Mouse (Mus musculus) lung, embryonic 14.5 days (tissue): ENCODE results near the gene Anapc15. TPM values are rescaled to one million over a fixed set of nuclear protein-coding genes. Genes with fewer than 3 reads are reported as not detected.
A peak's percentile ranks its signal among the peaks of the same experiment; 100 is the strongest.

ENCODE experiments used
- ATAC-seq: fragments of 200-750 bp; cut with Nextera tagmentation; 2 replicates; pipeline ENCODE4 v1.8.0; 2017; ENCODE audit warnings: mild to moderate bottlenecking, moderate TSS enrichment, moderate library complexity; ENCODE audit not compliant: insufficient read depth
- DNase-seq: peaks from one replicate; pipeline ENCODE4 v3.0.0-alpha.2; 2015
- H3K27ac ChIP-seq: fragments of 300-500 bp; sonication (generic); 2 replicates; pipeline ENCODE4 v1.5.1; 2014; ENCODE audit warnings: low read depth, mild to moderate bottlenecking, moderate library complexity
- H3K27me3 ChIP-seq: fragments of 300-500 bp; sonication (generic); 2 replicates; pipeline ENCODE4 v1.6.1; 2014; ENCODE audit warnings: low read length, control low read depth; ENCODE audit not compliant: insufficient read depth
- H3K36me3 ChIP-seq: fragments of 300-500 bp; sonication (generic); 2 replicates; pipeline ENCODE4 v1.6.1; 2014; ENCODE audit warnings: control low read depth; ENCODE audit not compliant: insufficient read depth
- H3K4me1 ChIP-seq: fragments of 300-500 bp; sonication (generic); 2 replicates; pipeline ENCODE4 v1.6.1; 2014; ENCODE audit warnings: antibody characterized with exemption, control low read depth; ENCODE audit not compliant: insufficient read depth
- H3K4me2 ChIP-seq: fragments of 300-500 bp; sonication (generic); 2 replicates; pipeline ENCODE4 v1.6.1; 2014; ENCODE audit warnings: mild to moderate bottlenecking
- H3K4me3 ChIP-seq: fragments of 300-500 bp; sonication (generic); 2 replicates; pipeline ENCODE4 v1.5.1; 2014; ENCODE audit warnings: low read depth, low read length
- H3K9ac ChIP-seq: fragments of 300-500 bp; sonication (generic); 2 replicates; pipeline ENCODE4 v1.6.1; 2014
- H3K9me3 ChIP-seq: fragments of 300-500 bp; sonication (generic); 2 replicates; pipeline ENCODE4 v1.6.1; 2016; ENCODE audit warnings: low read depth, low read length, control low read depth
- CTCF ChIP-seq: IDR thresholded peaks from 2 replicates; pipeline ENCODE4 v1.5.1; 2016; ENCODE audit warnings: antibody characterized with exemption, low read depth
- WGBS: fragments of 180-500 bp; shearing (Covaris S2); extraction: QIAGEN DNeasy Blood & Tissue Kit; methylation state at CpG from one replicate; pipeline ENCODE4 v1.1.7; 2014; 5-methylcytosine and 5-hydroxymethylcytosine counted together
- polyA plus RNA-seq: library from polyadenylated mRNA; unstranded; fragments of >200 nt; fragmentation: Nextera tagmentation; extraction: Ambion mirVana; gene quantifications from 2 replicates; pipeline ENCODE4 v1.2.1, GENCODE M21; 2014

Anapc15 gene
- 85.9 and 90.4 TPM in 2 replicates for polyA plus RNA-seq

DNA sequence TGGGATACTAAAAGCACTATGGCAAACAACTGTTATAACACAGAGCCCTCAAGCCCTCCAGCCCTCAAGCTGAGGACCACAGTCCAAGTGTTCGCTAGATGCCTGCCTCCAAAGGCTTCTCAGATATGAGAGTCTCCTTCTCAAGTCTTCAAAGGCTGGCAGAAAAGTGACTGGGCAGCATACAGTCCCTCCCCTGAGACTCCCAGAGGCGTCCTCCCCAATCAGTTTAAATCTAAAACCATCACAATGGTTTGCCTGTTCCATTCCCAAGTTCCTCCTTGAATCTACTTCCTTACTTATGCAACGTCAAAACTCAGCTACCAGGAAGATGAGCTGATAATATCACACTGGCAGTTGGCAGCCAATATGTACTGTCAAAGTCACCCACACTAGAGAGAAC, at the start of gene Anapc15:
Gene Anapc15 (plus strand): TSS at position 301 of the 400 bp plus-strand sequence.
- no peak within 1 kb of the TSS for H3K4me2 ChIP-seq
- H3K9ac ChIP-seq = no peak within 1 kb of the TSS
- TF ChIP-seq CTCF = no peak
- no peak within 1 kb of the TSS for H3K27ac ChIP-seq
- H3K27me3 ChIP-seq = no peaks in the 10 kb centered on the region
- H3K36me3 ChIP-seq = no peaks in the 10 kb centered on the region
- H3K9me3 ChIP-seq = no peaks in the 10 kb centered on the region
- DNase-seq (no peak), ATAC-seq (no peak)
- 59% methylated on average over 3 of the region's 3 CpGs for WGBS
- no peaks in the 10 kb centered on the region for H3K4me1 ChIP-seq
- no peak within 1 kb of the TSS for H3K4me3 ChIP-seq

DNA sequence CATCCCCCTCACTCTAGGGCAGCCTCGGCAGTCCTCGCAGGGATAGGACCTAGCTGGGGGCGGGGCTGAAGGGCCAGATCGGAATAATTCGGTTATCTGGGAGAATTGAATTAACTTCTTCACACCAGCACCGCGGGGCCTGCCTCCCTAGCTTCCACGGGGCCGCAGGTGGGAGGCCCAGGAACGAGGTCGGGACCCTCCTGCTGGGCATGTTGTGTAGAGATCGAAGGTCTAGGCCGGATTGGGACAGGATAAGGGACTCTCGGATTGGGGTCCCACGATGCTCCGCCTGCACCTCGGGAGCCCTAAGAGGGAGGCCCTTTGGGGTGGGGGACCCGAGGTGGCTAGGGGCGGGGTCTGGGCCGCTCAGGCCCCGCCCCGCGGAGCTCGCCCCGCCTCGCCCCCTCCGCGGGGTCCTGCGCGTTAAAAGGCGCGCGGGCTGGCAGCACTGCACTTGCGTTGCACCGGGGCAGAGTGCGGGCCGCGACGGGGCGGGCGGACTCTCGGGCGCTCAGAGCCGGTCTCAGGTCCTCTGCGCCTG, 45.6 kb upstream of the Anapc15 start, which contains the start of gene Phox2a:
Gene Phox2a (plus strand): TSS at position 453 of the 541 bp plus-strand sequence.
- H3K4me1 ChIP-seq = no peaks in the 10 kb centered on the region
- peak within 1 kb of the TSS; percentile 54 for H3K4me2 ChIP-seq
- H3K27ac ChIP-seq = no peak within 1 kb of the TSS
- peak within 1 kb of the TSS; percentile 31 for H3K4me3 ChIP-seq
- peaks cover 2% of the 10 kb centered on the region; the same call in 1 of the 2 replicates for H3K36me3 ChIP-seq
- DNase-seq = peak; percentile 12
- no peak for ATAC-seq
- under 1% methylated on average over 45 of the region's 45 CpGs for WGBS
- no peak for TF ChIP-seq CTCF
- no peaks in the 10 kb centered on the region for H3K9me3 ChIP-seq
- H3K27me3 ChIP-seq = peaks cover 63% of the 10 kb centered on the region
- H3K9ac ChIP-seq = 0 out of 2 replicates have a peak within 1 kb of the TSS, but pooled peaks have one; percentile 16

DNA sequence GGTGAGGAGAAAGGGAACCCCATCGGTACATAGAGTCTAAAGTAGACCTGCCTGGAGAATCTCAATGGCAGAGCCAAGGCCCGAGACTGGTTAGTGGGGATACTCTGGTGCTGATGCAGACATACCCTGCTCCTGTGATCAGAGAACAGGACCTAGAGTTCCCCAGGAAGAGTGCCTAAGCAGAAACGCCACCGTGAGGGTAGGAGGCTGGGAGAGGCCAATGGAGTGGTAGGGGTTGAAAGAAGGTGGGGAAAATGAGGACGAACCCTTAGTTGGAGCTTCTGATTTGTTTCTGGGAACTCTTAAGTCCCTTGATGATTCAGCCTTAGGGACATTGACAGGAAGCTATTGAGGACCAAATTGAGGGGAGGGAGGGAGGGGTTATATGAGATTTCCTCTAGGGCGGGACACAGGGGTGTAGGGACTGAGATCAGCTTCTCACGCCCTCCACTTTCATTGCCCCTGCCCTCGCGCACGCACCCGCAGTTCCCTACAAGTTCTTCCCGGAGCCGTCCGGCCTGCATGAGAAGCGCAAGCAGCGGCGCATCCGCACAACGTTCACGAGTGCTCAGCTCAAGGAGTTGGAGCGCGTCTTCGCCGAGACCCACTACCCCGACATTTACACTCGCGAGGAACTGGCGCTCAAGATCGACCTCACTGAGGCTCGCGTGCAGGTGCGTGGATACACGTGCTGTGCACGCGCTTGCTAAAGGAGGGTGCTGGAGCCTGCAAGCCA, 43.1 kb upstream of the Anapc15 start:
- H3K4me3 ChIP-seq = peak overlapping the region; percentile 45
- no peaks in the 10 kb centered on the region for H3K4me1 ChIP-seq
- peak overlapping the region; percentile 84 for H3K4me2 ChIP-seq
- peaks cover 28% of the 10 kb centered on the region for H3K36me3 ChIP-seq
- H3K9me3 ChIP-seq = no peaks in the 10 kb centered on the region
- TF ChIP-seq CTCF = no peak
- WGBS = 3% methylated on average over 35 of the region's 35 CpGs
- peaks cover 63% of the 10 kb centered on the region for H3K27me3 ChIP-seq
- ATAC-seq (no peak), DNase-seq (peak; percentile 49)
- no peak overlapping the region for H3K9ac ChIP-seq
- H3K27ac ChIP-seq = no peak overlapping the region

DNA sequence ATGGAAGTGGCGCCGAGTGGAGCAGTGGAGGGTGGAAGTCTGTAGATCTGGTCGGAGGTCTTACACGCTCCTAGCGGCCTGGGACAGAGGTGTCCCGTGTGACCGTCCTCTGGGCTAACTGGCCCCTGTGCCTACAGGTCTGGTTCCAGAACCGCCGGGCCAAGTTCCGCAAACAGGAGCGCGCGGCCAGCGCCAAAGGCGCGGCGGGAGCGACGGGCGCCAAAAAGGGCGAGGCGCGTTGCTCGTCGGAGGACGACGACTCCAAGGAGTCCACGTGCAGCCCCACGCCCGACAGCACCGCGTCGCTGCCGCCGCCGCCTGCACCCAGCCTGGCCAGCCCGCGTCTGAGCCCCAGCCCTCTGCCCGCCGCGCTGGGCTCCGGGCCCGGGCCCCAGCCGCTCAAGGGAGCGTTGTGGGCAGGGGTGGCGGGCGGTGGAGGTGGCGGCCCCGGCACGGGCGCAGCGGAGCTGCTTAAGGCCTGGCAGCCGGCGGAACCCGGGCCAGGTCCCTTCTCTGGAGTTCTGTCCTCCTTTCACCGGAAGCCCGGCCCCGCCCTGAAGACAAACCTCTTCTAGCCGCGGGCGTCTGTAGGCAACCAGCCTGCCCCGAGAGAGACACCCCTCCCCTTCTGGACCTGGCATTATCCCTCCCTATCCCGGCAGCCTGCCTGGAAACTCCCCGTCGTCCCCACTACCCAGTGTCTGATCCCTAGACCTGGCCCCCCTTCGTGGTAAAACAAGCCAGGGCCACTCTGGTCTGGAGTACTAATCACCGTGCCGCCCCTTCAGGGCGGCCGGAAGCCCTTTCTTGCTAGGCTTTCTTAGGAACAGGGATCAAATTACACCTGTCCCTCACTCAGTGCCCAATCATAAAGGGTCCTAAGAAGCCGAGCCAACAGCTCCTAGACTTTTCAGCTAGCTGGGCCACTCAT, 41.7 kb upstream of the Anapc15 start:
- Histone ChIP-seq H3K4me2 (peak overlapping the region; percentile 84), H3K4me3 (peak overlapping the region; percentile 45), H3K4me1 (no peaks in the 10 kb centered on the region), H3K9me3 (no peaks in the 10 kb centered on the region), H3K9ac (peak overlapping the region; percentile 65), H3K27ac (peak overlapping the region; percentile 84), H3K27me3 (peaks cover 54% of the 10 kb centered on the region), H3K36me3 (peaks cover 42% of the 10 kb centered on the region)
- under 1% methylated on average over 68 of the region's 71 CpGs for WGBS
- ATAC-seq (peak; percentile 84), DNase-seq (peak; percentile 80)
- no peak for TF ChIP-seq CTCF

DNA sequence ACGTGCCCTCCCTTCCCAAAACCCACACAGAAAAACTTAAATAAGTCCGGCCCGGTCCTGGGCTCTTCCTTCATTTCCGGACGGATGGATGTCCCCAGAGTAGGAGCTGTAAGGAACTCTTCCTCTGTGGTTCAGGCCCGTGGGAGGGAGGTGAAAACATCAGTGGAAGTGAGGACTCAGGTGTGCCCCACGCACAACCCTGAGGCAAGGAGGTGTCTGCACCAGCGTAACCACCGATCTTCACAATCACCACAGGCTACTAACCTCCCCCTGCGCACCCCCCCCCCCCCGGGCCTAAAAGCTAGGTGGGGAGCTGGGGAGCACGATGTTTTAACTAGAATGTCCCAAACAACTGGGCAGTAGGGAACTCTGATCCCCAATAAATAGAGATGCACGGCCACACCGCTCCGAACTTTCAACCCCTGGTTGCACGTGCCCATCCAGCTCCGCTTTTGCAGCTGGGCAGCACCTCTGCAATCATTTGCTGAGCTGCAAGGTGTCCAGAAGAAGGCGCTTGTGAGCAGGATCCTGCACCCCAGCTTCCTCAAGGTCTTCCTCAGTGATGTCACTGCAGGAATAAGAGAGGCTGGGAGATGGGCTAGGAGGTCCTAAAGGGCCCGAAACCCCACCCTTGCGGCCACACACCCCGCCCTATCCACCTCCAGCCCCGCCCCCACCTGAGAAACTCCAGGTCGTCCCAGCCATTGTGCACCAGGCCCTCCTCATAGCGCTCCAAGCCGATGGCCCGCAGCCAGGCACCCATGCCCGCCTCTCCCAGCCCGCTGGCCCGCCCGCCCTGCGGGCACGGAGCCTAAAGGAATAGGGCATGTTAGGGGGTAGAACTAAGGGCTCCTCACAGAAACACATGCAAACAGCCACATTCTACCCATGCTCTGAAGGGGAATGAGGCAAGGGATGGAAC, 40.4 kb upstream of the Anapc15 start:
- Histone ChIP-seq H3K9me3 (no peaks in the 10 kb centered on the region), H3K4me2 (peak overlapping the region; percentile 84; the same call in 1 of the 2 replicates), H3K27me3 (peaks cover 41% of the 10 kb centered on the region), H3K4me1 (no peaks in the 10 kb centered on the region), H3K9ac (no peak overlapping the region), H3K36me3 (peaks cover 54% of the 10 kb centered on the region), H3K27ac (no peak overlapping the region), H3K4me3 (no peak overlapping the region)
- 36% methylated on average over 32 of the region's 32 CpGs for WGBS
- DNase-seq (peak; percentile 58), ATAC-seq (peak; percentile 9; the same call in 1 of the 2 replicates)
- peak; percentile 54 for TF ChIP-seq CTCF
